In genomic region chr2:59843156-59843555, GRCm38 (mm10) we compare ENCODE assay signal across 29 mouse cellular contexts. TPM values are rescaled to one million over a fixed set of nuclear protein-coding genes. Genes with fewer than 3 reads are reported as not detected.
A peak's percentile ranks its signal among the peaks of the same experiment; 100 is the strongest.
DNase-seq lines count a peak whose midpoint lies in the region; ATAC-seq and TF ChIP-seq lines count a peak whose summit lies in the region.
"Had no signal": no experiment of that assay in that cellular context is flagged by ENCODE, and none has a peak within 500 bp of the region (broad histone marks: within the 10 kb centered on the region; RNA-seq: fewer than 3 reads in every experiment).

No protein-coding gene starts in this region.

- peaks cover 82% of the 10 kb centered on the region for H3K36me3 ChIP-seq in E14TG2a.4 (ENCODE audit: insufficient read depth, low read length)
- H3K36me3 ChIP-seq in liver, embryonic 12.5 days: peaks cover 28% of the 10 kb centered on the region
- H3K36me3 ChIP-seq in forebrain, embryonic 13.5 days (ENCODE audit: poor library complexity, severe bottlenecking): peaks cover 26% of the 10 kb centered on the region
- H3K36me3 ChIP-seq: forebrain, embryonic 15.5 days; hindbrain, embryonic 15.5 days; midbrain, embryonic 13.5 days had no signal

- no peak for TF ChIP-seq CTCF in E14TG2a.4 (conservative IDR thresholded peaks at IDR 0.05; ENCODE audit: low read length)

- no peak overlapping the region; the same call in 1 of the 2 replicates for H3K4me2 ChIP-seq in liver, embryonic 12.5 days
- no peak overlapping the region for H3K4me2 ChIP-seq in forebrain, embryonic 13.5 days
- H3K4me2 ChIP-seq: embryonic facial prominence, embryonic 12.5 days; forebrain, embryonic 15.5 days; heart, embryonic 13.5 days; hindbrain, embryonic 15.5 days; limb, embryonic 13.5 days; midbrain, embryonic 13.5 days; neural tube, embryonic 13.5 days had no signal

- peak overlapping the region; percentile 81; the same call in 1 of the 2 replicates for H3K27ac ChIP-seq in brown adipose tissue, adult 24 weeks (replicated peaks; ENCODE audit: low read depth, low read length)
- H3K27ac ChIP-seq in liver, embryonic 12.5 days: no peak overlapping the region
- no peak overlapping the region for H3K27ac ChIP-seq in forebrain, embryonic 13.5 days
- H3K27ac ChIP-seq: embryonic facial prominence, embryonic 12.5 days; forebrain, embryonic 15.5 days; hindbrain, embryonic 15.5 days; midbrain, embryonic 13.5 days; neural tube, embryonic 13.5 days had no signal

- no peaks in the 10 kb centered on the region for H3K9me3 ChIP-seq in E14TG2a.4 (ENCODE audit: low read length)
- no peaks in the 10 kb centered on the region for H3K9me3 ChIP-seq in liver, embryonic 12.5 days (replicated peaks)
- H3K9me3 ChIP-seq in forebrain, embryonic 13.5 days (replicated peaks): no peaks in the 10 kb centered on the region
- H3K9me3 ChIP-seq: embryonic facial prominence, embryonic 12.5 days; forebrain, embryonic 15.5 days; heart, embryonic 13.5 days; hindbrain, embryonic 10.5 days; hindbrain, embryonic 15.5 days; limb, embryonic 13.5 days; midbrain, embryonic 13.5 days; neural tube, embryonic 13.5 days had no signal

- ATAC-seq in liver, embryonic 12.5 days: no peak
- no peak; the same call in 1 of the 2 replicates for ATAC-seq in forebrain, embryonic 13.5 days
- ATAC-seq: forebrain, embryonic 15.5 days; inflammation-experienced regulatory T-cells, adult 6 months; liver, postnatal 0 days; lung, postnatal 0 days; midbrain, embryonic 13.5 days had no signal

- peaks cover 51% of the 10 kb centered on the region for H3K4me1 ChIP-seq in E14TG2a.4 (replicated peaks; ENCODE audit: low read depth, low read length)
- H3K4me1 ChIP-seq in brown adipose tissue, adult 24 weeks (ENCODE audit: control insufficient read depth, insufficient read depth, insufficient read length, low read length): peaks cover 13% of the 10 kb centered on the region
- H3K4me1 ChIP-seq in liver, embryonic 12.5 days: peaks cover 28% of the 10 kb centered on the region
- H3K4me1 ChIP-seq in forebrain, embryonic 13.5 days: peaks cover 6% of the 10 kb centered on the region; the same call in 1 of the 2 replicates

- no peak overlapping the region for H3K9ac ChIP-seq in liver, embryonic 12.5 days
- no peak overlapping the region for H3K9ac ChIP-seq in forebrain, embryonic 13.5 days
- H3K9ac ChIP-seq: embryonic facial prominence, embryonic 12.5 days; forebrain, embryonic 15.5 days; heart, embryonic 13.5 days; hindbrain, embryonic 15.5 days; limb, embryonic 13.5 days; liver, postnatal 0 days; midbrain, embryonic 13.5 days; neural tube, embryonic 13.5 days had no signal

- DNase-seq in kidney, adult 9 months: peak; percentile 18
- DNase-seq in kidney, postnatal 14 days: no peak
- DNase-seq in ES-CJ7 (ENCODE audit: low read depth, low spot score): peak; percentile 13
- DNase-seq: adrenal gland, postnatal 10 days; B cell, adult 2 months; cerebellum, adult 11 months; cerebellum, adult 9-10 months; embryo, embryonic 11 days; gastrocnemius, postnatal 25 days; heart, adult 18-20 months; heart, postnatal 10 days; kidney, adult 11 months; liver, postnatal 0 days; lung, postnatal 4 days; thymus, adult 18-20 months had no signal

- WGBS in liver, embryonic 12.5 days (ENCODE audit: insufficient replicate concordance): 86% methylated on average over 21 of the region's 21 CpGs
- 91% methylated on average over 21 of the region's 21 CpGs for WGBS in forebrain, embryonic 13.5 days

- peak overlapping the region; percentile 61 for H3K4me3 ChIP-seq in E14TG2a.4 (replicated peaks; ENCODE audit: low read length)
- H3K4me3 ChIP-seq in brown adipose tissue, adult 24 weeks (ENCODE audit: insufficient read depth, low read depth, low read length): no peak overlapping the region
- no peak overlapping the region for H3K4me3 ChIP-seq in liver, embryonic 12.5 days
- H3K4me3 ChIP-seq in forebrain, embryonic 13.5 days: no peak overlapping the region
- H3K4me3 ChIP-seq: embryonic facial prominence, embryonic 12.5 days; forebrain, embryonic 15.5 days; heart, embryonic 13.5 days; hindbrain, embryonic 10.5 days; hindbrain, embryonic 15.5 days; limb, embryonic 13.5 days; midbrain, embryonic 13.5 days; neural tube, embryonic 13.5 days had no signal

- H3K27me3 ChIP-seq in E14TG2a.4 (ENCODE audit: insufficient read depth, low read length): no peaks in the 10 kb centered on the region
- H3K27me3 ChIP-seq in liver, embryonic 12.5 days (replicated peaks): no peaks in the 10 kb centered on the region
- H3K27me3 ChIP-seq in forebrain, embryonic 13.5 days: no peaks in the 10 kb centered on the region
- H3K27me3 ChIP-seq: embryonic facial prominence, embryonic 12.5 days; forebrain, embryonic 15.5 days; heart, embryonic 13.5 days; hindbrain, embryonic 15.5 days; limb, embryonic 13.5 days; midbrain, embryonic 13.5 days; neural tube, embryonic 13.5 days had no signal

RNA-seq across cellular contexts. Expression of gene Wdsub1, which starts 39.2 kb away (rescaled TPM):
- 9.9 and 15.6 TPM in 2 replicates for polyA plus RNA-seq in brown adipose tissue, adult 24 weeks (2012; ENCODE audit: insufficient read depth, insufficient read length, missing spikeins)
- polyA plus RNA-seq in liver, embryonic 12.5 days (2016; fragmentation: Nextera tagmentation; extraction: Ambion mirVana): 10.5 and 12.9 TPM in 2 replicates
- polyA plus RNA-seq in forebrain, embryonic 13.5 days (2015; fragmentation: Nextera tagmentation; extraction: Ambion mirVana): 12.3 and 13.7 TPM in 2 replicates
